Mouse (Mus musculus): Measurements from ENCODE around the gene Hpse2. TPM values are rescaled to one million over a fixed set of nuclear protein-coding genes. Genes with fewer than 3 reads are reported as not detected.

Gene Hpse2
- polyA plus RNA-seq, 2 experiments from 2014 or later = 0.14 TPM; not detected in 1

DNA sequence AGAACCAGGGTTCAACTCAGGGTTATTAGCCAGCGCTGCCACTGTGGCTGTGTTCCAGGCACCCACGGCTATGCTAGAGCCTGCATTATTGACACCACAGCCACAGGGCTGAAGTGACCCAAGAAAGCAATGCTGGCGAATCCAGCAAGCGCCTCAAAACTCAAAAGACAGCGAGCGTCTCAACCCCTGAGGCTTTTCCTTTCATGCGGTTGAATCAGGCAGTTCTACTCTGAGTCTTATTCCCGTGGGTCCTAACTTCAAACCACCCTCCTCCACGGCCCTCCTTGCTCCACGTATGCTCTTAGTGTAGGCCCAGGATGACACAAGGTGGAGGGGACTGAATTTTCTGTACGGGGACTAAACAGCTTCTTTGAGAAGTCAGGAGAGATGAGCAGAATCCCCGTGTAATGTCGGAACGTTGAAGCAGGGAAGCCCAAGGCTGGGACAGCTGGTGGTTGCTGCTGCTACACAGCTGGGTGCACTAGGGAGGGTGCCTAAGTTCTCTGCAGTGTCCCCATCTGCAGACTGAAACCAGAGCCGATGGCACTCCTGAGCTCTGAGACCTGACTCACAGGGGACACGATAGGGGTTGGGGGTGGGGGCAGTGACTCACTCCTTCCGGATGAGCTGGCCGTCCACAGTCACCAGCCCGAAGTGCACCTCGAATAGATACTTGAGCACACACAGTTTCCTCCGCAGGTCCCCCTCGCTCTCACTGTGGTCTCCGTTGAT is 617.8 kb downstream of the Hpse2 start:
- no peak for ATAC-seq

DNA sequence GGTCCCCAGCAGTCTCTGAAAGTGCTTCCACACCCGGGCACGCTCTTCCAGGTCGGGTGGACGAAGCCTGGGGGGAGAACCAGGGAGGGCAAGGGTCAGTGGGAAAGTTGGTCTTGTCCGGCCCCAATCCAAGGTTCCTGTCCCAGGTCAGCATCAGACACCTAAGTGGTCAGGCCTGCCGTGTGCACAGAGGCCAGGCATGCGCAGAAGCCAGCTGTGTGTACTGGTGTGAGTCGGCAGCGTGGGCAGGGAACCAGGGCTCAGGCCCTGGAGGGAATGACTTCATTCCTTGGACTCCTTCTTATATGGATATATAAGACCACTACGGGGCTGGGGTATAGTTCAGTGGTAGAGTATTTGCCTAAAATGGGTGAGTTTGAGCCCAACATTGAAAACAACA is 618.5 kb downstream of the Hpse2 start:
- no peak for ATAC-seq

DNA sequence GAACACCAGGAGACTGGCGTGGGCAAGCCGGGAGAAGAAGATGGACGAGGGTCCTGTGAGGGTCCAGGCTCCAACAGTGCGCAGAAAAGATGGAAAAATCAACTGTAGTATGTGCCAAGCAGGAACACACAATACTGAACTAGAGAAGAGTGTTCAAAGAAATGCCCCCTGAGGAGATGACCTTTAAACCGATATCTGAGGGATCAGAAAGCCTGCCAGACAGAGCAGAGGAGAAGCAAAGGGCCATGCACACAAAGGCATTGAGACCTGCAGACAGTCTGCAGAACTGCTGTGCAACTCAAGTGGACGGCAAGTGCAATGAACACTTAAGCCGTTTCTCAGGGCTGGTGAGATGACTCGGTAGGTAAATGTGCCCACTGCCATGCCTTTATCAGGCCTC is 620.8 kb downstream of the Hpse2 start:
- ATAC-seq = no peak

DNA sequence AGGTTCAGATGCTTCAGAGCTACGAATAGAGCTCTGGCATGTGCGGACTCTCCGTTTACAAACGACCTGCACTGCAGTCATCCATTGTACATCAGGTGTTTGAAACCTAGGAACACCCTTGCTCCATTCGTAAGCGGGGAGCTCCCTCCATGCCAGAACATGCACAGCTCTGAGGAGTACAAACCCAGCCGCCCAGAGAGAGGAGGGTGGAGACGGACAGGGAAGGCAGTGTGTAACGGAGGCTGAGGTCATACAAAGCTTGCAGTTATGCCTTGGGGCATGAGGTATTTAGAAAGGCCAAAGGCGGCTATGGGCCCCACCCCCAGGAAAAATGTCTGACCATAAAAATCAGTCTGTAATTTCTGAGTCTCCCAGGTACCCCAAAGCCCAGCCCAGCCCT is 623.8 kb downstream of the Hpse2 start:
- no peak for ATAC-seq

DNA sequence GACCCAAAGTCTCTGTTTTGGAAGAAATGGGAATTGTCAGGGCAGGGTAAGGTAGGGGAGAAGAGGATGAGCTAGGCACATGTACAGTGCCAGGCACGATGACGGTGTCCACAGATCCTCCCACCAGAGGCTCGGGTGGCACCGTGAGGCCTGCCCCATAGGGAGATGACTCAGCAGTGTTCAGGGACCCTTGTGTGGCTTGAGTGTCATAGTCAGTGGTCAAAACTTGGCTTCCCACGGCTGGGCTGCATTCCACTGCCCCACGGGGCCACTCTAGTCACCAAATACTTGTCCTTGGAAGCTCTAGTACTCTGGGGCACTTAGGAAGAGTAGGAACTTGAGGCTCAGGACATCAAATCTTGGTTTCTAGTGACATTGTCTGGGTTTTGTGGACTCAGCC is 631.5 kb downstream of the Hpse2 start:
- ATAC-seq = no peak

DNA sequence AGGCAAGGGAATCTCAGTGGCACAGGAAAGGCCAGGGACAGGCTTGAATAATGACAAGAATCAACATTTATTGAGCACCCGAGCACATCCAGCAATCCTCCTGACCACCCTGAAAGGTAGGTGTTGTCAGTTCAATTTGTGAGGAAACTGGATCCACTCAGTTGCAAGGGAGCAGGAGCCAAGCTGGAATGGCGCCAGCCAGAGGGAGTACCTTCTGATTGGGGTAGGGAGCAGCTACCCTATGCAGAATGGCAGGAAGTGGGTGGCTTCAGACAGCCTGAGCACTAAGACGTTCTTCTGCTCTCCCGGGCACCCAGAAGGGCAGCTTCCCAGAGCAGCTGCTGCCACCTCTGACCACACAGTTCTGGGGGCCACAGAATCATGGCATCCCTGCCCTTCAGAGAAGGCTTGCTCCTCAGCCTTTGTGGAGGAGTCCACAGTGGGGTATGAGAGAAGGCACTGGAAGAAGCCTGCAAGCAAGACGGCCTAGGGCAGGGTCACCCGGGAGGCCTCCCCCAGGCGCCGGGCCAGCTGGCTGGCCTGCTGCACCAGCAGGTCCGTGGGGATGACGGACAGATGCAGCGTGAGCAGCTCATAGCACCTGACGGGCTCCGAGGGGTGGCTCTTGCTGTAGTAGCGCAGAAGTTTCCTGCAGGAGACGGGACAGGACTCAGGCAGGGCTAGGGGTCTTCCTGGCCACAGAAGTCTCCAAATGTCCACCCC is 632.8 kb downstream of the Hpse2 start:
- no peak for ATAC-seq

DNA sequence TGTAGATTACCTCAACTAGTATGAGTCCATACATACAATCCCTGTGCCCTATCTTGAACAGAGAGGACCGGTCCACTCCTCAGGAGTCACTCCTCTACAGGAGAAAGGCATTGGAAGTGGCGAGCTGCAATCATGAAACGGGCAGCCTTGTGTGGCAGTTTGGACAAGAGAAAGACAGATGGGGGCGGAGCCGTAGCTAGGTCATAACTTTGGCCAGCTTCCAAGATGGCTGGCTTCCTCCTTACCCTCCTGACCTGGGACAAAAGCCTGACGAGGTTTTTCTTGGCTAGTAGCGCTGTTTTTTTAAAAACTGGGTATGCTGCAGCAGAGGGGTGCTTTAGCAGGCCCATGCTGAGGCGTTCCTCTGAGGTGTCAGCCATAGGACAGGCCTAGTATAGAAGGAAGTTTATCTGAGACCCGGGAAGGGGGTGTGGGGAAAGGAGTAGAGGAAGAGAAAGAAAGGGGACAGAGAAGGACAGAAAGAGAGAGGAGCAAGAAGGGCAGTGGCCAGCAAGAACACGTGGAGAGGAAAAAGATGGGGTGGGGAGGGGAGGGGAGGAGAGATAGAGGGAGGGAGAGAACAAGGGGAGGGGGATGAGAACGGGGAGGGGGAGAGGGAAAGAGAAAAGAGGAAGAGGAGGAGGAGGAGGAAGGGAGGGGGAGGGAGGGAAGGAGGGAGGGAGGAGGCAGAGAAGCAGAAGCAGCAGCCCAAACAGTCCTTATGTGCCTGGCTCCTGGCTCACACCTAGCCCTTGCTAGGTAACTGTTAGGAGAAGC is 634.8 kb downstream of the Hpse2 start:
- ATAC-seq = no peak

DNA sequence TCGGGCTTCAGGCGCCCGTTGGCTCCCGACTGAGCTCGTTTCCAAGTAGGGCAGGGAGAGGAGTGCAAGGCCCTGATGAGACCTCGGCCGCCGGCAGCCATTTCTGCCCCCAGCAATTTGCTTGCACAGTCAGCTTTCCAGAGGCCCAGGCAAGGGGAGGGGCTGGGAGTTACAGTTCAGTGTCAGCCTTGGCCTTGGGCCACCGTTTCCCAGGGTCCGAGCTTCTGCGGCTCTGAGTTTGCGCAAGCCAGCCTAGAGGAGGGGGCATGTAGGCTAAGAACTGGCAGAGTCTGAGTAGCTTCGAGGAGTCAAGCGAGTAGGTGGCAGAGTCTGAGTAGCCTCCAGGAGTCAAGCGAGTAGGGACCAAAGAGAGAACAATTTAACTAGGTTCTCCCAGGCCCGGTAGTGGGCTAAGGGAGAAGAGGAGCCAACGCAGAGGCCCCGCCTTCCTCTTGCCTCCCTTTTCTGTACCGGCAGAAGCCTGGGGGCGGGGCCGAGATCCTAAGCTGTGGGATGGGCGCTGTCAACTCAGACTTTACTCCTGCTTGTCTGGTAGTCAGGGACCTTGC is 635.7 kb downstream of the Hpse2 start, which contains the start of gene Pyroxd2:
TSS of gene Pyroxd2 (minus strand) at position 413 of the 569 bp plus-strand sequence.
- ATAC-seq = no peak

DNA sequence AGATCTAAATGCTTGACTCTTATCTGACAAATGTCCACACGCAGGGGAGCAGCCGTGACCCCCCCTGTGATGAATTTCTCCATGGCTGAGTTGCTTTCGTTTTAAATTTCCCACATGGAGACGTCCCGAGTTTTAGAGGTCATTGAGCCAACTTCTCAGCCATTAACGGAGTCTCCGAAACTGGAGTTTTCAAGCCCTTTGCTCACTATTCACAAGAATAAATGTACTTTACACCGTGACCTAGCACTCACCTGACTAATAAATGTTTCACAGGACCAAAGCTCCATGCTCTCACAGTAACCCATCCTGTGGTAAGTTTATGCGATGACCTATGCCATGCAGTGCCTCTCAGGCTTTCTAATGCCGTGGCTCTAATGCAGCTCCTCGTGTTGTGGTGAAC is 638.0 kb downstream of the Hpse2 start:
- no peak for ATAC-seq

DNA sequence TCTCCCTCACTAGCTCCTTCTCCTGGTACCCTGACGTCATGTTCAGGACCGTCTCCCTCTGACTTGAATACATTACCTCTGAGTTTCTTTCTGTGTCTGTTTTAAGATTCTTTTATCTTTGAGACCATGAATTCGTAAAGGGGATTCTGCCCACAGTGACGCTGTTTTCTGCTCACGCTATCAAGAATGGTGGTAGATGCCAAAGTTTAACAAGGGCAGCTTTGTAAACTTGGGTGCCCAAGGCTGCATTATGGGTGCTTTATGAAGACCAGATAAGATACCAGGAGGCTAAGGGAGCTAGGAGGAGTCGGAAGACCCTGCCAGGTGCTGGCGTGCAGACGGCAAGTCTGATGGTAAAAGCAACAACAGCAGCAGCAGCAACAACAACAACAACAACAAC is 641.5 kb downstream of the Hpse2 start:
- ATAC-seq = no peak

DNA sequence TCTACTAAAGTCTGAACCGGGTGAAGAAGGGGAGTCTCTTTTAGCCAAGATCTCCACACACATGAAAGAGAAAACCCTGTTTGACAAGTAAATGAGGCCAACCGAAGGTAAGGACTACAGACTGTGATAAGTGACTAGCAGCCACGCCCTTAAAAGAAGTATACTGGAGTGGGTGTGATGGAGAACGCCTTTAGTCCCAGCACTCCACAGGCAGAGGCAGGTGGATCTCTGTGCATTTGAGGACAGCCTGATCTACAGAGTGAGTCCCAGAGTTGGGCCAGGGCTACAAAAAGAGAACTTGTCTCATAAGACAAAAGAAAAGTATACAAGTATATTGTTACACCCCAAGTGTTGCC is 642.3 kb downstream of the Hpse2 start:
- no peak for ATAC-seq

DNA sequence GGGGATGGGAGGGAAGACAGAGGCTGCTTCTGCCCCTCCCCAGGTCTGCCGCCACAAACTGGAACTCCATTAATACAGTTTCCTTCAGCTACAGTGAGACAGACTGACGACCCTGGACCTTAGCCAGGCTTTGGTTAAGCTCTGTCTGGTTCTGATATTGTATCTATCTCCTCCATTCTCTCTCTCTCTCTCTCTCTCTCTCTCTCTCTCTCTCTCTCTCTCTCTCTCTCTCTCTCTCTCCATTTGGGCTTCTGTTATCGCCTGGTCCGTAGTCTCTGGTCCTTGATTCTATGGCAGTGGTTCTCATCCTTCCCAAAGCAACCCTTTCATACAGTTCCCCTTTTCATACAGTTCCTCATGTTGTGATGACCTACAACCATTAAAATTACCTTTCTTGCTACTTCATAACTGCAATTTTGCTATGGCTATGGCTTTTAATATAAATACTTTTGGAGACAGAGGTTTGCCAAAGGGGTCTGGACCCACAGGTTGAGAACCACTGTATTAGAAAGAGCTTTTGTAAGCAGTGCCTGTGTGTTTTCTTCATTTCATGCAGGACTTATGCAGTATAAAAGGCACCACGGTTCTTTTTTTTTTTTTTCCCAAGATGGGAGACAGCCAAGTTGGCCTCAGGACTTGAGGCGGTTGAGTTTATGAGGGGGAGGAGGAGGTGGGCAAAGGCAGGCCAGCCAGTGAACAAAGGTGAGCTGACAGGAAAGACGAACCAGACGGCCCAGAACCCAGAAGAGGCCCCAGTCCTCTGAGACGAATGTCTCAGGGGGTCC is 642.9 kb downstream of the Hpse2 start:
- no peak for ATAC-seq

DNA sequence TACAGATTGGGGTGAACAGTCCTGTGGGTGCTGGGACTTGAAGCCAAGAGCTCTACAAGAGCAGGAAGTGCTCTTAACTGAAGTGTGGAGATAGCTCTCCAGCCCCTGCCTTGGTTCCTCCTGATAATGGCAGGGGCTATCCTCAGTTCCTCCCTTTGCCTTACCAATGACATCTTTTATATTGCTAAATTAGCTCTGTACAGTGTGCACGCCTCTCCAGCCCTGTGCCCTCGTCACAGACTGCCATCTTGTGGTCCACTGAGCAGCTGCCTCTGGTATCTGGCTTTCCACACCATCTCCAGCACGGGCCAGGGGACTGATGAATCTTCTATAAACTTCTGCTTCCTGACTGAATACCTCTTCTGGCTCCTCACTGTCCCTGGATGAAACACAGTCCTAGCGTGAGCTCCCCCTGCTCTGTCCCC is 644.0 kb downstream of the Hpse2 start:
- ATAC-seq = no peak

DNA sequence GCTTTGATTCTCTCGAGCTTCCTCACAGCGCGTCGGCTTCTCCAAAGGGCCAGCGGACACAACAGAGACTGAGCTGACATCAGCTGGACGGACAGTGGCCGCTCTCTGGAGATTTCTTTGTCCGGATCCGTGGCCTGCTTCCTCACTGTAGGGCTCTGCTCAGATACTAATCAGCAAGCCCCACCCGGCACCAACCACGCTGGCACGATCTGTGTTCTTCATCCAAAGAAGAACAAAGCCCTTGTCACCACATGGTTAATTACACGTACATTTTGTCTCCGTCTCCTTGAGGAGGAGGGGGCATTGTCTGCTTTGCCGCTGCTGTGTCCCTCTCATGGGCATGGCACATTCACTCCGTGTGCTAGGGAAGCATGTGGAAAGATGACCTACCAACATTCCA is 644.9 kb downstream of the Hpse2 start:
- no peak for ATAC-seq

DNA sequence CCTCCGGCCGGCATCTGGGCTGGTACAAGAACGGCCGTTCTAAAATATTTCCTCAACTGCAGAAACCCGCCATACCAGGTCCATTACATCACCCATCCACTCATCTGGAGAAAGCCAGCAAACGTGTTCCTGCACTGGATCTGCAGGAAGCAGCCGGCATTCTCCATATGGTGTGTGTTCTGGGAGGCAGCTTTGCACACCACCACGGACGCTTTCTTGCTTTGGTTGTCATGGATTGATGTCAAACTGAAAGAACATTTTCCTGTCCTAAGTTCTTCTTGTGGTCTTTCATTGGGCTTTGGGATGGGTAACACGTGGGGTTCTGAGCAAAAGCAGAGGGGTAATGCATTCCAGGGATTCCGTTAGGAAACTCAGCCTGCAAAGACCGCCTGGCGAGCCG is 646.3 kb downstream of the Hpse2 start:
- ATAC-seq = no peak

DNA sequence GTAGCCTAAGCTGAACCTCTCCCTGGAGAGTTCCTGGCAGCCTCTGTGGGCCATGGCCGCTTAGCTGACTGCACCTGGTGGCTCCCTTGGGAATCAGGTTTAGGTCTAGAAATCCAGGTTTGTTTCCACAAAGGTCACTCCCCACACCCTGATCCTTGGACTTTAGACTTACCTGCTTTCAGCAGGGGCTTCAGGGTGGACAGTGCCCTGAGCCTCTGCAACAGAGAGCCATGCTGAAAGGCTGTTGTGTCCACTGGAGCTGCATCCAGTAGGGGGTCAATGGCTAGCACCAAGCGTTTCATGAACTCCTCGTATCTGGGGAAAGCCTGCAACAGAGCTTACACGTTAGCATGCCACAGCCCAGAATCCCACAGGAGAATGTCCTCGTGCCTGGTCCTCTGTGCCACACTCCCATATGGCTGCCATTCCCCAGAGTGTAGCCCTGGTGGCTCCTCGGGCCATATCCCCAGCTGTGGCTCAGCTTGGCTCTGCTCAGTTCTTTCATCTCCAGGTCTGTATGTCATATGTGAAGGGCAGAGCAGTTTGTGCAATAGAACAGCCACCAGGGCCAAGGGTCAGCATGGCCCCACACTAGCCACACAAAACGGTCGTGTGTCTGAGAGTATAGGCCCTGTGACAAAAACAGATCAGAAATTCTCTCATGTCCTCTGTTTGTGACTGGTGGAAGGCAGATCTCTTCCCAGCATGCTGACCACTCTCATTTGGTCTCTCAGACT is 647.8 kb downstream of the Hpse2 start:
- ATAC-seq = no peak

DNA sequence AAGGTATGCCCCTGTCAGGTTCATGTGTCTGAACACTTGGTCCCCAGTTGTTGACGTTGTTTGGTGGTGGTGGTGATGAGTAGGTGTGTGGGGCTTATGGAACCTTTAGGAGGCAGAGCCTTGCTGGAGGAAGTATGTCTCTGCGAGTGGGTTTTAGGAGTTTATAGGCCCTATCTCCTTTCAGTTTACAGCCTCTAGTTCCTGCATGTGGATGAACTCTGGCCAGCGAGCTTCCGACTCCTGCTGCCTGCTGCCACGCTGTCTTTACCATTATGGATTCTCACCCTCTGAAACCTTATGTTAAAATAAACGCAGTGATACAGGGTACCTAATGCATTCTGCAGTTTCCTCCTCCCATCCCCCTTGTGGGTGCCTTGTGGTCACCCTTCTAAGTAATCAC is 648.4 kb downstream of the Hpse2 start:
- ATAC-seq = no peak

DNA sequence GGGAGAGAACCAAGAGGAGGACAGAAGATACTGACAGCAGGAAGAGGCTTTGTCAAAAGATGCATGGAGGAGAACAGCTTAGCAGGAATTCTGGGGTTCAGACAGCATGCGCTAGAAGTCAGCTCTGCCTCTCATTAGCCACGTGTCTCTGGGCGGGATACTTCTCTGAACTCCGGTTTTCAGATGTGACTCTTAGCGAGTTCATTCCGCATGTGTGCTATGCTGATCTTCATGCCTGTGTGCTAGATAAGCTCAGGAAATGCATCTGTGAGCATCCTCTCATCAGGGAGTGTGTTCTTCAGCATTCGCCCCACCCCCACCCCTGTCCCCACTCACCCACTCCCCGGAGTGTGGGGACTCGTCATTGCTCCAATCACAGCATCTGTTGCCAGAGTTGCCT is 650.4 kb downstream of the Hpse2 start:
- no peak for ATAC-seq
